Mouse (Mus musculus) liver, adult 2 months (tissue): ENCODE measurements around the gene Shisal1.

ENCODE experiments used
- CTCF ChIP-seq: fragments of 200-500 bp; IDR thresholded peaks from 2 replicates; pipeline ENCODE4 v1.5.1; 2011; ENCODE audit warnings: low read depth, low read length, control low read depth
- POLR2A ChIP-seq: fragments of 200-500 bp; IDR thresholded peaks from 2 replicates; pipeline ENCODE4 v1.6.1; 2011; ENCODE audit warnings: low read length, control low read depth; ENCODE audit not compliant: insufficient read depth; ENCODE audit errors: extremely low read depth

DNA sequence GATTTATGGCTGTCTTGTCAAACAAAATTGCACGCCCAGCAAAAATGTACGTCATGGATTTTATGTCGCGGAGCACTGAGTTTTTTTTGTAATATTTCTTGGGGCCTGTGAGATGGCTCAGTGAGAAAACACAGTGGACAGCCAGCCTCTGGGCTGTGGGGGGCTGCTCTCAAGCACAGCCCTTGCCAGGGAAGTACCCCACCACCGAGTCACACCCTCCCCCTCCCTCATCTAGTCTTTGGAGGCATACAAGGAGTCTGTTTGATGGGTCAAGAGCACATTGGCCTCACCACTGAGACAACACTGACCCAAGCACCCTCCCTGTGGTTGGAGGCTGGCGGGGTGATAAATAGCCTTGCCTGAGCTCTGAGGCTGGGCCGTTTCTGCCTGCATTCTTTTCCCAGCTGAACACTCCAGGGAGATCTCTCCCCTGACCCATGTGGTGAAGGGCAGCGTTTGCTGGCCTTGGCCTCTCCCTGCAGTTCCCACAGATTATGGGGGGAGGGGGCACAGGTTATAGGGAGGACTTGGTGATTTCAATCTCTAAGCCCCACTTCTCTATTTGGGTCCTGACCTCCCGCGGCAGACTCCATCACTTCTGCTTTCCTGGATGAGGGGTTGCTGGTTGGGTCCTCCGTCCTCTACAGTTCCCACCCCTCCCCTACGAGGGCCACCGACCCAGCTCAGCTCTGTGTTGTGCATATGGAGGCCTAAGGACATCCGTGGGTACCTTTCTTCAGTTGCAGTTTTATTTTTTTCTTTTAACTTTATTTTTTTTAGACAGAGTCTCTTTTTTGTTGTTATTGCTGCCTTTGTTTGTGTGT lies 96.8 kb downstream of the Shisal1 start:
- TF ChIP-seq POLR2A (no peak), CTCF (no peak)
